Mouse (Mus musculus): ENCODE measurements around the gene Shisa8. TPM values are rescaled to one million over a fixed set of nuclear protein-coding genes. Genes with fewer than 3 reads are reported as not detected.

Shisa8 gene
- polyA plus RNA-seq, 1 experiment from 2014 or later, result 0.16 TPM

GRCm38 (mm10) chr15:82218778-82219666, 6.4 kb upstream of the Shisa8 start:
- DNase-seq (ENCODE audit: low spot score), result no peak
- H3K27me3 ChIP-seq (ENCODE audit: low read depth, poor library complexity, severe bottlenecking), result peaks cover 86% of the 10 kb centered on the region

DNA sequence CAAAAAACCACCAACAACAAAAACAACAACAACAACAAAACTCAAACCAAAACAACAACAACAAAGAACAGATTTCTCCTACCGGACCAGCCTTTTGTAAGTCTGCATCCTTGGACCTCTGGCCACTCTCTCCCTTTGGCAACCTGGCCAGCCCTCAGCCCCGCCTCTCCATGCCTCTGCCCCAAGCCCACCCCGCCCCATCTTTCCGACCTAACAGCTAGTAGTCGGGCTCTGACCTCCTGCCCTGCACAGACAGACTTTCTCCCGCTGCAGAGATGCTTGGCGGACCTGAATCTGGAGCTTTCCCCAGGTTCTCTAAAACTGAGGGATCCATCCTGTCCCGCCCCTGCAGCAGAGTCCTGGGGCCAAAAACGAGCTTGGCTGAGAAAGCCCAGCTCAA, 5.4 kb upstream of the Shisa8 start:
- Histone ChIP-seq H3K9me3 (replicated peaks) (no peaks in the 10 kb centered on the region), H3K4me3 (no peak overlapping the region), H3K4me1 (peaks cover 61% of the 10 kb centered on the region), H3K36me3 (no peaks in the 10 kb centered on the region), H3K27me3 (ENCODE audit: low read depth, poor library complexity, severe bottlenecking) (peaks cover 86% of the 10 kb centered on the region), H3K27ac (replicated peaks) (no peak overlapping the region)
- WGBS, result 24% methylated on average over 9 of the region's 9 CpGs
- DNase-seq (ENCODE audit: low spot score), result no peak

More at GRCm38 (mm10) chr15:82218778-82219666, 6.4 kb upstream of the Shisa8 start:
- no peaks in the 10 kb centered on the region for H3K36me3 ChIP-seq
- H3K9me3 ChIP-seq (replicated peaks), result no peaks in the 10 kb centered on the region
- peaks cover 66% of the 10 kb centered on the region for H3K4me1 ChIP-seq
- WGBS, result 84% methylated on average over 26 of the region's 26 CpGs
- no peak overlapping the region for H3K27ac ChIP-seq (replicated peaks)
- no peak overlapping the region for H3K4me3 ChIP-seq

DNA sequence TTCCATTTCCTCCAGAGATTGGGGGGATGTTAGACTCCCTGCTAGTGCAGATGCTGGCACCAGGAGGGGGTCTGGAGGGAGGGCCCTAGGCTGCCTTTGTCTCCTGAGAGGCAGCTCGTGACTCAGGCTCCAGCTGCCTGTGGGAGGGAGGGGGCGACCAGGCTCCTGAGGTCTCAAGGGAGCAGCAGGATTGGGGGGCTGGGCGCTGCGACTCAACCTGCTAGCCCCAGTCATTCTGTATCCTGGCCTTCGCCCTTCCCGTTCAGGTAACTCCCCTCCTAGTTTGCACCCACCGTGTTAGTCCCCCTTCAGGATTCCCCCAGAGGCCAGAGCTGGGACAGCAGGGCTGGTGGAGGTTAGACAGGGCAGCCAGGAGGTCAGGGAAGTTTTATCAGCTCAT, 4.4 kb upstream of the Shisa8 start:
- H3K4me1 ChIP-seq, result peaks cover 69% of the 10 kb centered on the region

DNA sequence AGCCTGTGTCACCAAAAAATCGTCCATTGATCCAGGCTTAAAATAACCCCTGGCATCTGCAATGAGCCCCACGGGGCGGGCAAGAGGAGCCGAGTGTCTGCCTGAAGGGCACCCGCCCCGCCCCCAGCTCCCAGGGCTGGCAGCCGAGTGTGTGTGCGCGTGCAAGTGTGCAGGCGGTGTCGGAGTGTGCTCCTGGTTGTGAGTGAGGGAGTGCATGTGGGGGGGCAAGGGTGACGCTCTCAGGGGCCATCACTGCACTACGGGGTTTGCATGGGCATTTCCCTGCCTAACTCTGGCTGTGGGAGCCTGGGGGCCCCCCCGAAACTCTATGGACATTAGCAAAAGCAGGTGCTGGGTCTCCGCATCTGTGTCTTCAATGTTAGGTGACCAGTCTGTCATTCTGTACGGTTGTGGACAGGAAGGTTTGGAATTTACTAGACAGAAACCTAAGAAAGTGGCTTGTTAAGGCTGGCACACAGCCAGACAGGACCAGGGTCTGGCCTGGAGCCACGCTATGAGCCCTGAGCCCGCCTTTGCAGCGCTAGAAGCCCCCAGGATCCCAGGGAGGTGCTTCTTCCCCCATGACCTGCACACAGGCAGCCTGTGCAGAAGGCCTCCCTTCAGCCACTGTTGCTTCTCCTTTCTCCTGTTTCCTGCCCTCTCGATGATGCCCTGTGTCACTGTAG, 3.7 kb upstream of the Shisa8 start:
- 61% methylated on average over 20 of the region's 20 CpGs for WGBS
- Histone ChIP-seq H3K27ac (replicated peaks) (no peak overlapping the region), H3K27me3 (ENCODE audit: low read depth, poor library complexity, severe bottlenecking) (peaks cover 87% of the 10 kb centered on the region), H3K9me3 (replicated peaks) (no peaks in the 10 kb centered on the region), H3K4me1 (peaks cover 75% of the 10 kb centered on the region), H3K4me3 (no peak overlapping the region), H3K36me3 (no peaks in the 10 kb centered on the region)
- DNase-seq (ENCODE audit: low spot score), result no peak

More for the DNA sequence above, 4.4 kb upstream of the Shisa8 start:
- H3K27ac ChIP-seq (replicated peaks), result peak overlapping the region; percentile 65; the same call in 1 of the 2 replicates
- no peak overlapping the region for H3K4me3 ChIP-seq
- no peaks in the 10 kb centered on the region for H3K9me3 ChIP-seq (replicated peaks)
- H3K27me3 ChIP-seq (ENCODE audit: low read depth, poor library complexity, severe bottlenecking), result peaks cover 86% of the 10 kb centered on the region
- DNase-seq (ENCODE audit: low spot score), result peak; percentile 52
- 11% methylated on average over 7 of the region's 7 CpGs for WGBS
- H3K36me3 ChIP-seq, result no peaks in the 10 kb centered on the region

DNA sequence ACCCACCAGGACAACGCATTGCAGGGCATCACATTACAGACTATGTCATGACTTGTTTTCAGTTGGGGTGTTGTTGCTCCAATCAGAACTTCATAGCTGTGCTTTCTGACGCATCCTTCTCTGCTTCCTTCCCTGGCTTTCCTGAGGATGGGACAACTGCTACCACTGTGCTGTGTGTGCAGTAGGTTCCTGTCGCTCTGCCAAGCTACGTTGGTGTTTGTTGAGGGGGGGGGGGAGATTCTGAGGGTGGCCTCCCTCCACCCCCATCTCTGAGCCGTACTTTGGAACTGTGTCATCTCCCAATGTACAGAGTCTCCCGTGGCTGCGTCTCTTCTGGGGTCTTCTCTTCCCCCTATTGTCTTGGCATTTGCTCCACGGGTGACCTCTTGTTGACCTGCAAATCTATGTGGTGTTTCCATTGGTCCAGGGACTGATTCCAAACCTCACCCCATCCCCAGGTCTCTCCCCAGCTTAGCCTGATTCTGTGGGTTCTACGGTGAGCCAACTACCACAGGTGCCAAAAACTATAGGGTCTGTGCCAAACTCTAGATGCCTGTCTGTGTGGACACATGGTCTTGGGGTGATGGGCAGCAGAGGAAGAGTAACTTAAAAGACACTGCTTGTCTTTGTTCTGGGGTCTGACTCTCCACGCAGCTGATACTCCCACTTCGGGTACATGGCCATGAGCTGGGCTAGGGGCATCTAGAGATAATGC, 2.9 kb upstream of the Shisa8 start:
- H3K4me3 ChIP-seq, result no peak overlapping the region
- H3K36me3 ChIP-seq, result no peaks in the 10 kb centered on the region
- peaks cover 75% of the 10 kb centered on the region for H3K4me1 ChIP-seq
- peaks cover 87% of the 10 kb centered on the region for H3K27me3 ChIP-seq (ENCODE audit: low read depth, poor library complexity, severe bottlenecking)
- no peak for DNase-seq (ENCODE audit: low spot score)
- 35% methylated on average over 11 of the region's 11 CpGs for WGBS
- H3K27ac ChIP-seq (replicated peaks), result no peak overlapping the region
- no peaks in the 10 kb centered on the region for H3K9me3 ChIP-seq (replicated peaks)

DNA sequence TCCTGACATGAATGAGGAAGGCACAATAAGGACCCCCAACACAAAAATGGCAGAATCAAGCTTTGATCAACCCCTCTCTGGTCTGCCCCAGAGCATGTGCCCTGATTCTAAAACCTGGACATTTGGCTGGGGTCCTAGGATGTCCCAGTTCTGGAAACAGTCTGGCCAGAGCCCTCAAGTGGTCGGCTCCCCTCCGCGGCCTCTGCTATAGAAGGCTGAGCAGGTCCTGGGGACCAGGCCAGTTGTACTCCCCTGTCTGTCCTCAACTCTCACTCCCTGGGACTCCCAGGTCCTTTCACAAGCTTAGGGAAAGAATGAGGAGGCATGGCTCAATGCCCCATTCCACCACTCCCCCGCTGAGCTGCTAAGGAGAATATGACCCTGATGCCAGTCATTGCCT, 607 bp upstream of the Shisa8 start:
- DNase-seq (ENCODE audit: low spot score), result no peak
- H3K4me3 ChIP-seq, result peak overlapping the region; percentile 58; the same call in 1 of the 2 replicates
- peaks cover 96% of the 10 kb centered on the region for H3K27me3 ChIP-seq (ENCODE audit: low read depth, poor library complexity, severe bottlenecking)
- no peaks in the 10 kb centered on the region for H3K36me3 ChIP-seq
- H3K4me1 ChIP-seq, result peaks cover 66% of the 10 kb centered on the region
- no peaks in the 10 kb centered on the region for H3K9me3 ChIP-seq (replicated peaks)
- H3K27ac ChIP-seq (replicated peaks), result no peak overlapping the region
- whole genome bisulfite sequencing, result 12% methylated on average over 4 of the region's 4 CpGs

DNA sequence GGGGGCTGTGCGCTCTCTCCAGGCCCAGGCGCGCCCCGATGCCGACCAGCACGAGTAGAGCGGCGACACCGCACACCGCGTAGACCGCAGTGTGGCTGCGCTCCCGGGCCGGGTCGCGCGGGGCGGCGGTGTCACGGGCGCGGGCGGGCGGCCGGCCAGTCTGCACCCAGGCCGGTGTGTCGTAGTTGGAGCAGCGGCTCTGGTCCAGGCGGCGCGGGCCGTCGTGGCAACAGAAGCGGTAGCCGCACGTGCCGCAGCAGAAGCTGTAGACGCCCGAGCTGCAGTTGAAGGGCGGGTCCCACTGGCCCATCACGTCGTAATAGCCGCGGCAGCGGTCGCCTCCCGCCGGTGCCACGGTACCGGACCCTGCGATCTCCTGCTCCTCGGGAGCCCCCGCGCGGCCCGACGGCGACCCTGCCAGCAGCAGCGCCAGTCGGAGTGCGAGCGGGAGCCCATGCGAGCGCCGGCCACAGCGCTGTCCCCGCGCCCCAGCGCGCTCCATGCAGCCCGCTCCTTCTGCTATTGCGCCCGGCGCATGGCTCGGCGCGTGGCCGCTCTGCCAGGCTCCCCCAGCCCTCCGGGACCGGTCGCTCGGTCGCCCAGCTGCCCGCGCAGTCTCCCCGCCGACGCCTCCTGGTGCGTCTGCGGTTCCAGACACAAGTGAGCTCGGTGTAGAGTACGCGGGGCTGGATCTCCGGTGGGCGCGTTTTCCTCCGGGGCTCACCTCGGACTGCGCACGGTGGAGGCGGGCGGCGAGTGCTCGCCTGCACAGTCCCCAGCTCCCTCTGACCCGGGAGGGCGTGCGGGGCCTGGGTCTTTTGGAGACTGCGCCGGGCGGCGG, 484 bp downstream of the Shisa8 start:
- peak; percentile 60 for DNase-seq (ENCODE audit: low spot score)
- no peaks in the 10 kb centered on the region for H3K9me3 ChIP-seq (replicated peaks)
- peak overlapping the region; percentile 70 for H3K27ac ChIP-seq (replicated peaks)
- H3K27me3 ChIP-seq (ENCODE audit: low read depth, poor library complexity, severe bottlenecking), result peaks cover 100% of the 10 kb centered on the region
- WGBS, result under 1% methylated on average over 112 of the region's 112 CpGs
- peak overlapping the region; percentile 58 for H3K4me3 ChIP-seq
- peaks cover 66% of the 10 kb centered on the region for H3K4me1 ChIP-seq
- H3K36me3 ChIP-seq, result 0 out of 2 replicates have a peak, but pooled peaks cover under 1% of the 10 kb centered on the region

GRCm38 (mm10) chr15:82211281-82211680, 1.3 kb downstream of the Shisa8 start:
- DNase-seq (ENCODE audit: low spot score), result no peak
- WGBS, result 2% methylated on average over 11 of the region's 11 CpGs
- H3K36me3 ChIP-seq, result peaks cover 8% of the 10 kb centered on the region
- H3K9me3 ChIP-seq (replicated peaks), result no peaks in the 10 kb centered on the region
- peak overlapping the region; percentile 58 for H3K4me3 ChIP-seq
- H3K27me3 ChIP-seq (ENCODE audit: low read depth, poor library complexity, severe bottlenecking), result peaks cover 100% of the 10 kb centered on the region
- H3K27ac ChIP-seq (replicated peaks), result no peak overlapping the region
- H3K4me1 ChIP-seq, result peaks cover 66% of the 10 kb centered on the region

GRCm38 (mm10) chr15:82210801-82211200, 1.8 kb downstream of the Shisa8 start:
- peaks cover 100% of the 10 kb centered on the region for H3K27me3 ChIP-seq (ENCODE audit: low read depth, poor library complexity, severe bottlenecking)
- peaks cover 66% of the 10 kb centered on the region for H3K4me1 ChIP-seq
- no peaks in the 10 kb centered on the region for H3K9me3 ChIP-seq (replicated peaks)
- 0 out of 2 replicates have a peak overlapping the region, but pooled peaks have one; percentile 58 for H3K4me3 ChIP-seq
- H3K27ac ChIP-seq (replicated peaks), result no peak overlapping the region
- H3K36me3 ChIP-seq, result peaks cover 12% of the 10 kb centered on the region
- 59% methylated on average over 1 of the region's 1 CpGs for WGBS
- DNase-seq (ENCODE audit: low spot score), result no peak

GRCm38 (mm10) chr15:82209295-82210050, 3.1 kb downstream of the Shisa8 start:
- no peak overlapping the region; the same call in 1 of the 2 replicates for H3K27ac ChIP-seq (replicated peaks)
- peaks cover 62% of the 10 kb centered on the region for H3K4me1 ChIP-seq

GRCm38 (mm10) chr15:82208307-82208706, 4.3 kb downstream of the Shisa8 start:
- H3K4me3 ChIP-seq, result no peak overlapping the region
- H3K27me3 ChIP-seq (ENCODE audit: low read depth, poor library complexity, severe bottlenecking), result peaks cover 88% of the 10 kb centered on the region
- H3K27ac ChIP-seq (replicated peaks), result no peak overlapping the region
- H3K4me1 ChIP-seq, result peaks cover 71% of the 10 kb centered on the region
- no peaks in the 10 kb centered on the region for H3K9me3 ChIP-seq (replicated peaks)
- H3K36me3 ChIP-seq, result peaks cover 36% of the 10 kb centered on the region
- WGBS, result 82% methylated on average over 8 of the region's 8 CpGs
- no peak for DNase-seq (ENCODE audit: low spot score)

More at GRCm38 (mm10) chr15:82209295-82210050, 3.1 kb downstream of the Shisa8 start:
- Histone ChIP-seq H3K36me3 (peaks cover 25% of the 10 kb centered on the region), H3K9me3 (replicated peaks) (no peaks in the 10 kb centered on the region), H3K4me3 (no peak overlapping the region), H3K27me3 (ENCODE audit: low read depth, poor library complexity, severe bottlenecking) (peaks cover 99% of the 10 kb centered on the region)
- DNase-seq (ENCODE audit: low spot score), result no peak
- WGBS, result 84% methylated on average over 13 of the region's 13 CpGs
